Mouse (Mus musculus) mouse embryonic stem cell (cell line): ENCODE measurements around the gene Tcp10a.
"Not testable (repeated sequence)": the region's sequence is repeated elsewhere in the genome, so short reads cannot be mapped to it uniquely, and the experiment has no call there.

Experiments
- in situ Hi-C, 2 experiments: fragments of 300-500 bp; cut with MboI; formaldehyde crosslinking; loops; 1 replicate in 1 of 2; 3 replicates in 1 of 2; pipeline ENCODE4 v1.14.3; 2019 to 2020; ENCODE audit warnings: low sequenced_read_pairs in 2 of 2, low pct_unique_long_range_greater_than_20kb in 1 of 2, mixed read lengths in 1 of 2; ENCODE audit not compliant: unreplicated experiment in 1 of 2

The Tcp10a gene

DNA sequence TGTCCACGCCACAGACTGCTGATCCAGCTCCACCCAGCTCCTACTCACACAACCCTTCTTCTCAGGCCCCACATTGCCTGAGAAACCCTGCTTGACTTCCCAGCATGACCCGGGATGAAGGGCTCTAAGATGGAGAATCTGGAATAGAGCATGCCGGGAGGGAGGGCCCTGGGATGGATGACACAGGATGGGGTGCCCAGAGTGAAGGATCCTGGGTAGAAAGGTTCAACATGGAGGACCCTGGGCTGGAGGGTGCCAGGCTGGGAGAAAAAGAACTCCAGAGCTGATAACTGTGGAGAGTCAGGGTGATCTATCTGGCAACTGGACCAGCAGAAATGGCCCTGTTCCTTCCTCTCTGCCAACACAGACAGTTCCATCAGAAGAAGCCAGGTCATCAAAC lies 41.2 kb downstream of the Tcp10a start:
- in situ Hi-C loops: not testable (repeated sequence)

DNA sequence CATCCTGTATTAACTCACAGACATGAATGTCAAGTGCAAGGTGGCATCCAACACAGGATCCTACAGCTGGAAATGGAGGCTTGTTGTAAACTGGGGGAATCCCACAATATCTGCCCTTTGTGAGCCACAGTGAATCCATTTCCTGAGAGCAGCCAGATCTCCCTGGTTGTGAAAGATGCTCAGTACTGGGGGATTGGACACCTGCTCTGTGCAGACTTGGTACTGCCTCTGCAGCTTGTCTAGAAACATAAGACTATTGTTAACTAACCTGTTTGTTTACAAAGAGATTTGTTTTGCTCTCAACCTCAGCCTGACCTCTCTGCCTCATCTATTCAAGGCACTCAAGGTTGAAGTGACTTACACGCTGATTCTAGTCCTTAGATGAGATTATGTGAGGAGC lies 41.8 kb downstream of the Tcp10a start:
- in situ Hi-C loops: not testable (repeated sequence)

- in situ Hi-C loops: not testable (repeated sequence)
These were observed 42.4 kb downstream of the Tcp10a start for GRCm38 (mm10) chr17:7366676-7367374.

- in situ Hi-C loops: not testable (repeated sequence)
These were observed 45.0 kb downstream of the Tcp10a start for GRCm38 (mm10) chr17:7369401-7369800.

GRCm38 (mm10) chr17:7371879-7372278 lies 47.4 kb downstream of the Tcp10a start, which contains the start of gene Gm49630:
Gene Gm49630, minus strand, starts transcription at chr17:7371979.
- in situ Hi-C loops: not testable (repeated sequence)

DNA sequence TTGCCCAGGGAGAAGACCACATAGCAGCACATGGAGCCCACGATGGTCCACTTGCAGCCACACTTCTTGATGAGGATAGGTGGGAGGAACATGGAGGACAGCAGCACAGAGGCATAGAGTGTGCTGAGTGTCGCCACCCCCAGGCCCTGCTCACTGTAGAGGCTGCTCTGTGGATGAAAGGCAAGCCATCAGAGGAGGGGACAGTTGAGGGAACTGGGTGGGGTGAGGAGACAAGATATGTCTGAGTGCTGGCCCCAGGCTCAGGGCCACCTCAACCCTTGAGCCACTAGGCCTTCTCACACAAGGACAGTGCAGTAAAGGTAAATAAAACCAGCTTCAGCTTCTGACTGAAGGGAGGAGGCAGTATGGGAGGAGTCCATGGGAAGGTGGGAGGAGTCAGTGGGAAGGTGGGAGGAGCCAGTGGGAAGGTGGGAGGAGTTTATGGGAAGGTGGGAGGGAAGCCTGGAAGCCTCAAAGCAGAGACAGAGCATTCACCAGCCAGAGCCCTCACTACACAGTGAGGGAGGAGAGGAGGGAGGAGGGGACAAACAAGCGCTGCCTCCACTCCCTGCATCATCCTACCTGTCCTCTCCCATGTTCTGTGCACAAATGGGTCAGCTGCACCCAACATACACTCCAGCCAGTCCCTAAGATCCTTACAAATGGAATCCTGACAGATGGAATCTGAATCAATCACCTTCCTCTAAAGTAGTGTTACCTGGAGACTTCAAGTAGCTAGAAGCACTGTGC lies 52.7 kb downstream of the Tcp10a start:
- in situ Hi-C loops: not testable (repeated sequence)

DNA sequence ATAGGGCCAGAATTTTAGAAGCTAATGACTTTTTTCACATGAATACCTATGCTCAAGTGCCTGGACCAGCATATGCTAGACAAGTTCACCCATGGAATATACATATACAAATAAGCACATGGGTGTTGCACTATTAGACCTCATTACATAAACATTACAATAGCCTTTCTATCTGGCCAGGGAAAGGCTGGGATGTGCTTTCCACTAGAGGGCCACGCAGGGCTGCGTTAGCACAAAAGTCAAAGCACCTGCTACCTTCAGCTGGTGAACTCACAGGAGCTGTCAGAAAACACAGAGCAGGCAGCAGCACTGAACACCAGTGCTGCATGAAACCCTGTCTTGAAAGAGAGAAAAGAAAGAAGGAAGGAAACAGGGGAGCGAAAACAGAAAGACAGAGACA lies 53.5 kb downstream of the Tcp10a start:
- in situ Hi-C loops: not testable (repeated sequence)

GRCm38 (mm10) chr17:7382711-7383110 lies 58.3 kb downstream of the Tcp10a start:
- in situ Hi-C loops: not testable (repeated sequence)

DNA sequence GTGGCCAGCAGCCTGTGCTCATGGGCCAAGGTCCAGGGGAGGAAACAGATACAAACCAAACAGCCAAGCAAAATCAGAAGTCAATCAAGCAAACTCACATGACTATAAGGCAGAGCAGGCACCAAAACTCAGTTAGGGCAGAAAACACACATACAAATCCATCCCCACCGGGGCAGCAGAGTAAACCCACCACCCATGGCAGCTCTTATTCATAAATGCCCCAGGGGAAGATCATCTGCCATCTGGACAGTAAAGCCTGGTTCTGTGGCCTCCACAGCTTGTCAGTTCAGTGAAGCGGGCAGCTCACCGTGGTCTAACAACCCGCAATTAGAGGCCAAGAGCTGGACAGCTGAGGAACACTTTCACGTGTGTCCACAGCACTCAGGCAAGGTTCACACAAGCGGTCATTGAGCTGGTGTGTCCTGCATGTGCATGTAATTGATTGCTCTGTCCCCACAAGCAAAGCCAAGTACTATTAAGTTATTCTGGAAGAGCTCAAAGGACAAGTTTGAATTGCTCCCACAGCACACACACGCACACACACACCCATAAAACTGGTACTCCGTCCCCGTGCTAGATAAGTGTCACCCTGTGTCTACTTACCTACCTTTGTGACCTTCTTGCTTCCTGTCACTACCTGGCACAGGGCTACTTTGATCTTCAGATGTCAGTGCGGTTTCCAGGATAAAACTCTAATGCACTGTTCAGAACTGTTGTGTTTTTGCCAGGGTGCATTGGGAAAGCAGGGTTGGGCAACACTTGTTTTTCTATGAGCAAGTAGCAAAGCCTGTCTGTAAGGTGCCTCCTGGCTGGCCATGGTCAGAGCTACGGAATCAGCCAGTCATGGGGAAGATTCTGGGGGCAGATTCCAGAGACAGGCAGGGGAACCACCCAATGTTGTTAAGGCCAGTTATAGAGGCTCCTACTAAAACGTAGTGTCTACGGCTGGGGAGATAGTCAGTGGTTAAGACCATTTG lies 59.0 kb downstream of the Tcp10a start:
- in situ Hi-C loops: not testable (repeated sequence)

DNA sequence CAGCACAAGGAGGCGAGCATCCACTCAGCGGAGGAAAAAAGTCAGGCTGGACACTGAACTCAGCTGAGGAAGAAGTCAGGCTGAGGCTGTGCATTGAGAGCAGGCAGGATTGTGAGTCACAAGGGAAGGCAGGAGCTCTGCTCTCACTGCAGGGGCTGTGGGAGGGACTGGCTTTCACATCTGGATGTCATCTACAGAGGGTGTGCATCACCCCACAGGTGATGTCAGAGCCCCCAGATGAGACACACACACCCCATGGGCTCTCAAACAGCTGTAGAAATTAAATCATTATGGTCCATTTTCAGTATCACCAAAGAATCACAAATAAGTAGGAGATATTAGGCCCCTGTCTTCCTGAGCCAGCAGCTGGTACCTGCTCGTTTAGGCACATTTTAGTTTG lies 60.9 kb downstream of the Tcp10a start, which contains the start of gene Unc93a2:
Gene Unc93a2, minus strand, starts transcription at position 101 of the 400 bp plus-strand sequence.
- in situ Hi-C loops: not testable (repeated sequence)

DNA sequence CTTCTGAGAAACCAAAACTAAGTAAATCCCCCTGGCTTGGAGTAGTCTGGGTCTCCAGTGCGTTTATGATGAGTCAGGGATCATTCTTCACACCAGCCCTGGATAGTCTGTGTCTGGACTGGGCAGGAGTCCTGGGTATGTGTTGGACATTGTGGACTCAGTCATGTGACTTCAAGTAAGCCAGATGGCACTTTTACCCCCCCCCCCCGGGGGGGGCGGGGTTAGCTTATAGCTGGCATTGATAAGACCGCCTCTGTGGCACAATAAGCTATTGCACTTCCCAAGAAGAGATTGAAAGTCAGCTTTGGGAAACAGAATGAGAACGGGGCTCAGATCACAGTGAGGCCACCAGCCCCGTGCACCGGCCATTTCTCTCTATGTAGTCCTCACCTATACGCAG lies 61.6 kb downstream of the Tcp10a start:
- in situ Hi-C loops: not testable (repeated sequence)

DNA sequence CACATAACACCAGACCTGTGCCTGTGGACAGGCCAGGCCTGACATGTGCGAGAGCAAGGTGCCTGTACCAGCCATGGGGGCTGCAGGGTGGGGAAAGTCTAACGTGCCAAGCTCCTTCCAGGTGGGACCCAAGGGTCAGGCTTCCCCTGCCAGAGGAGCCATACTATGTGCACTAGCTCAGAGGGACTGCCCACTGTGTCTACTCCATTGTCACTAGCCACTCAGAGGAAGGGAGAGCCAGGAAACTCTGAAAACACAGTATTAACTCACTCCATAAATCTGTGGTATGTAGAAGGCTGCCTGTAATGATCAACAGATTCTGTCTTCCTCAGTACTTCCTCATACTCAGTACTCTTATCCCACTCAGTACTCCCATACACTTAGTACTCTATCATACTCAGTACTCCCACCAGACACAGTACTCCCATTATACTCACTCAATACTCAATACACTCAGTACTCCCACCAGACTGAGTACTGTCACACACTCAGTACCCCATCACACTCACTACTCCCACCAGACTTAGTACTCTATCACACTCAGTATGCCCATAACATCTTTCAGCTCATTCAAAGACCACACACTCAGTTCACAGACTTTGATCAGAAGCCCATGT lies 64.0 kb downstream of the Tcp10a start:
- in situ Hi-C loops: not testable (repeated sequence)

DNA sequence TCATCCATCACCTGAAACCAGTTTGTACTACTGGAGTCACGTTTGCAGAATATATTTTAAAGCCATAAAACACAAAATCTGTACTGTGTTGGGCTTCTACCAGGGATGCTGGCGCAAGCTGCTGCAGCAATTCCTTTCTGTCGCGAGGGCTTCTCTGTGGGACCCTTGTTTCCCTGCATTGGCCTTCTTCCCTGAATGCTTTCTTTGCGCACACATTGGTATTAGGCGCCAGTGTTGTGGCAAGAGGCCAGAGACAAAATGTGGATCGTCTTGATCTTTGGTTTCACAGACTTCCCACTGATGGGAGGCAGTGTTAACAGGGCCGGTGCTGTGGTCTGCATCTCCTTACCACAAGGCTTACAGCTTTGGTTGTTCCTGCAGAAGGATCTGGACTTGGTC lies 64.5 kb downstream of the Tcp10a start:
- in situ Hi-C loops: not testable (repeated sequence)

DNA sequence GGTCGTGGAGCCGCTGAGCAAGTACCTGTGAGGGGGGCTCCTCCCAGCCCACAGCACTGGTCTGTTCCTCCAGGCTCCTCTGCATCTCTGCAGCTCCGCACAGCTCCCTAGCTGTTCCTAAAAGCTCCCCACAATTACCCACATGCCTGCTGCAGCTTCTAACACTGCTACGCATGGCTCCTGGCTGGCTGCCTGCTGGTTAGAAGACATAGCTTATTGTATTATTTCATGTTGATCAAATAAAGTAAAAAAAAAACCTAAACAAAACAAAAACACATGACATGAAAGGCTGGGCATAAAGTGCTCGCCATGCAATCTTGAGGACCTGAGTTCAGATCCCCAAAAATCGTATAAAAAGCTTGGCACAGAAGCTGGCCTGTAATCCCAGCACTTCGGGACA lies 65.5 kb downstream of the Tcp10a start:
- in situ Hi-C loops: not testable (repeated sequence)

- in situ Hi-C loops: not testable (repeated sequence)
These were observed 70.7 kb downstream of the Tcp10a start for GRCm38 (mm10) chr17:7395116-7395515.
